Mouse (Mus musculus): ENCODE data around the gene Exd1. TPM values are rescaled to one million over a fixed set of nuclear protein-coding genes. Genes with fewer than 3 reads are reported as not detected.

Gene Exd1
- 0.06 and 0.09 TPM in 2 replicates for polyA plus RNA-seq (2015; fragmentation: Nextera tagmentation; extraction: Ambion mirVana)

DNA sequence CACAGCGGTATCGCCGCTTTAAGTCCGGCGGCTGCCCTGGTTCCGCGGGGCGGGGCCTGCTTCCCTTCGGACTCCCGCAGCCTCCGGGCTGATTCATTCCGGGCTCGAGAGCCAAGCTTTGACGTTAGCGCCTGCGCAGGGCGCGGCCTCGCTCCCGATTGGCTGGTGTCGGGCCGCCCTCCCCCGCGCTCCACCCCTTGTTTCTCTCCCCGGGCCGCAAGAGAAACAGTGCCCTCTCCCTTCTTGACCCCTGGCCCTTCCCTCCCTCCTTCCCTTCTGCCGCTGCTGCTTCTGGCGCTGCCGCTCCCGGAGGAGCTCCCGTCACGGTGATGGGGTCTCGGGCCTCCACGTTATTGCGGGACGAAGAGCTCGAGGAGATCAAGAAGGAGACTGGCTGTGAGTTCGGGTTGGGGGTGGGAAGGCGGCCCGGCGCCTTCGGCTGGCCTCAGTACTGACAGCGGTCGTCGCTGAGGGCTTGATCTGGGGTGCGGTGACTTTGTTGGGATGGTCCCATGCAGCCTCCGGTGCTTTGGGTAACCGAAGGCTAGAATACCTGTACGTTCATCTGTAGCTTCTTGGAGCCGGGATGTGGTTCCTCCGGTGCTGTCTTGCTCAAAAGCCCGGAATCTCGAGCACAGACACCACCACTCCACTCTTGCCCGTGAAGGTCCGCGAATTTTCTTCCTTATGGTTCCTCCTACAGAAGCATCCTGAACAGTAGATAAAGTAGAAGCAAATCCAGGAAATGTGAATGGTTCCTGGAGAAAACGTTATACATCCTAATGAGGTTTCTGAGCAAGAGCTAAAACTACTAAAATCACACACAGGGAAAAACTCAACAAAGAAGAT, at the start of gene Exd1, which contains the start of gene Chp1:
Exd1 (minus strand) TSS at position 106 of the 849 bp plus-strand sequence.
Chp1 (plus strand) TSS at position 176 of the 849 bp plus-strand sequence.
- DNase-seq (ENCODE audit: low spot score) = peak; percentile 93

DNA sequence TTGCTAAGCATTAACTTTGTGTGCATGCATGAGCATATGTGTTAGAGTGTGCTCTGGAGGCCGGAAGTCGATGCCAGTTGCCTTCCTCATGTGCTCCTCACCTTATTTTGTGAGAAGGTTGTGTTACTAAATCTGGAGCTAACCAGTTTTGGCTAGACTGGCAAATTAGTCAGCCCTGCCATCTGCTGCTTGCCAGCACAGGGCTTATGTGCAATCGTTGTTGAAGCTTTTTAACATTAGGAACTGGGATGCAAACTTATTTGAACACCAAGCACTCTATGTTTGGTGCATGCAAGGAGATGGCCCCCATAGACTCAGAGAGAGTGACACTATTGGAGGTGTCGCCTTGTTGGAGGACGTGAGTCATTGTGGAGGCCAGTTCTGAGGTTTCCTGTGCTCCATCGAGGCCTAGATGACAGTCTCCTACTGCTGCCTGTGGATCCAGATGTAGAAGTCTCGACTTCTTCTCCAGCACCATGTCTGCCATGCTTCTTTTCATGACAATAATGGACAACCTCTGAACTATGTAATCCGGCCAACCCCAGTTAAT, 49.4 kb upstream of the Exd1 start:
- no peak for DNase-seq (ENCODE audit: low spot score)

DNA sequence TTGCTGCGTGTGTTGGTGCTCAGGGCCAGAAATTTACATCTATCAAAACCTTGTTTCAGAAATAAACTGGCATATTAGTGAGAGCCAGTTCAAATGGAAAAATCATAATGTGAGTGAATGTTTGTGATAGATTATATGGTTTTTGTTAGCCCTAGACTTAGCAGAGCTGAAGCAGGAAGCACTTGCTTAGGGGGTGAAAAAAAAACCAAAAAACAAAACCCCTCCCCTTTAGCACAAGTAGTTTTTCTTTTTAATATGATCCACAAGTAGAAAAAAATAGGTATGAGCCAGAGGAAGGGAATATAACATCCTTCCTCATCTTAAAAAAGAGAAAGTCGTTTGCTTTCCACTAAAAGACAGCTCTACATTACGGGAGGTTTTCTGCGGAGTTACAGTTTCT, 47.9 kb upstream of the Exd1 start:
- DNase-seq (ENCODE audit: low spot score) = peak; percentile 9

DNA sequence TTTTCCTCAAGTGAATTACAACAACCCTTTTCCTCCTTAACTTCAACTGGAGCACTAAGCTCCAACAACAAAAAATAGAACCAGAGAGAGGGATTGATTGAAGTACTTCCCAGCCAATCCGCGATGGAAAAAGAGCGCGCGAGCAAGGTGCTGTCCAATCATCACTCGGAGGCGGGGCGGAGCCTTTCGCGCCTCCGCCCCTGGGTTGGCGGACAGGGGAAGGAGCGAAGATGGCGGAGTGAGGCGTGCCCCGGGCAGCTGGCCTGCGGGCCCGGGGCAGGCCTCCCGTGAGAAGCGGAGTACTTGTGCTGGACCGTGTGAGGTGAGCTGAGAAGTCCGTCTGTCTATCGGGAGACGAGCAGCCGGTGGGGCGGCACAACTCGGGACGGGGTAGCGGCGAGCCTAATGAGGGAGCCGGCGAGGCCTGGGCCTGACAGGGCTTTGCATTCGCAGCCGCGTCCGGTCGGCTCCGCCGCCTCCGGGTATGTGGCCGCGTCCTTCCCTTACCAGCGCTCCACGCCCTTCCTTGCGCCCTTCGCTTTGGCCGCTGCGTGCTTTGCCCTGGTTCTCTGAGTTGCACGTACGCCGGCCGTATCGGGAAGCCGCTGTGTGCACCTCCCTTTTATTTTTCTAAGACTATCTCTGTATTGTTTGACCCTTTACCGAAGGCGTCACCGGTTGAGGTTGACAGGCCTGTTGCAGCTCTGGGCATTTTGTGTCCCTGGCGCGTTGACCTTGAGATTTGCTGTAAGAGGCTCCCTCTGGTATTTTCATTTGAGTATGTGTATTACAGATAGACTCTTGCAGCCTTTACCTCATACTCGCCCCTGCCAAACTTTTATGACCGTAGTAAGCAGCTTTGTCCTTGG, 46.9 kb upstream of the Exd1 start:
- DNase-seq (ENCODE audit: low spot score) = peak; percentile 97

DNA sequence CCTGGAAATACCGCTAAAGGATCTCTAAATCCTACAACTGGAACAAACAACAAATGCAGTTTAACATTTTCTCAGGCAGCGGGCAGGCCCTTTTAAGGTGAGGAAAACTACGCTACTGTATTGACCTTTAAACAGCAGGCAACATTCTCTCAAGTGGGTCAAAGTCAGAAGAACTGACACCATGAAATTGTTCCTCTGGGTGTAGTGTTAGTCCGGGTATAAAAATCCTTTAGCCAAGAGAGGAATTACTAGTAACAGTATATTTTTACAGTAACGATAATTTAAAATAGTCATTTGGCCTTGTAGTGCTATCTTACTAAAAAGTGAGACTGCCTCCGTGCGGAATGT, 46.3 kb upstream of the Exd1 start:
- DNase-seq (ENCODE audit: low spot score) = no peak

DNA sequence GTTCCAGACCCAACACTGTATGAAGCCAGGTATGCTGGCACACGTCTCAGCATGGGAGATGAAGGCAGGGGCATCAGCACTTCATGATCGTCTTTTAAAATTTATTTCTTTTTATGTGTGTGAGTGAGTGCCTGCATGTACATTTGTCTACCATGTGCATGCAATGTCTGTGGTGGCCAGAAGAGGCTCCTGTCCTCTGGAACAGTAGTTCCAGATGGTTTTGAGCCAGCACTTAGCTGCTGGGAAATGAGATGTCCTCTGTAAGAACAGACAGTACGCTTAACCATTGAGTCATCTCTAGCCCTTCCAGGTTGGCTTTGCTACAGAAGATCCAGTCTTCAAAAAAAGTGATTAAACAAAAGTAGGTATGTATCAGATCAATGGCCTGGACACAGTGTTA, 43.8 kb upstream of the Exd1 start:
- peak; percentile 26 for DNase-seq (ENCODE audit: low spot score)

DNA sequence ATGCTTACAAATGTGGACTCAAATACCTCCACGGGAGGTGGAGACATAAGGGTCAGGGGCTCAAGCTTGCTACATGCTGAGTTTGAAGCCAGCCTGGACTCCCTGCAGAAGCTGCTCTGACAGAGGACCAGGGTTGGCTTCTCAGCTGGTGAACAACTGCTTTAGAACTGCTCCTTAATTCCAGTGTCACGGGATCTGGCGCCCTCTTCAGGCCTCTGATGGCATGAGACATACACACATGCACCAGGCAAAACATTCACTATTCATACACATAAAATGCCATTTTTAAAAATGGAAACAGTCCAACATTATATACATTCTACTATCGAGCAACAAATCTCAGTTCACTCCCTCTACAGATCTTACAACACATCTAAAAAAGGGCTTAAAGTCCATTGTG, 40.0 kb upstream of the Exd1 start:
- DNase-seq (ENCODE audit: low spot score) = peak; percentile 76

DNA sequence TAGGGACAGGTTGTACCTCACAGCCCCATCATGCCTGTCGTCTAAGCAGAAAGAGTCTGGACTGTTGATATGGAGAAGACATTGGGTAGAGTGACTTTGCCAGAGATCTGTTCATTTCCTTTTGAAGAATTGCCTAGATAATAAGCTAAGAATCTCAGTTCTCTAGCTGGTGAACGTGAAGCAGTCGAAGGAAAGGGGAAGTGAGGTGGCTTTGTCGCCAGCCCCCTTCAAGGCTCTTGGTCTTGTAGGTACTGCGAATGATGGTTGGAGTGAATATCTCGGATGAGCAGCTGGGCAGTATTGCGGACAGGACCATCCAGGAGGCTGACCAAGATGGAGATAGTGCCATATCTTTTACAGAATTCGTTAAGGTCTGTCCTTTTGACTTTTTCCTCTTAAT, 36.9 kb upstream of the Exd1 start:
- no peak for DNase-seq (ENCODE audit: low spot score)

DNA sequence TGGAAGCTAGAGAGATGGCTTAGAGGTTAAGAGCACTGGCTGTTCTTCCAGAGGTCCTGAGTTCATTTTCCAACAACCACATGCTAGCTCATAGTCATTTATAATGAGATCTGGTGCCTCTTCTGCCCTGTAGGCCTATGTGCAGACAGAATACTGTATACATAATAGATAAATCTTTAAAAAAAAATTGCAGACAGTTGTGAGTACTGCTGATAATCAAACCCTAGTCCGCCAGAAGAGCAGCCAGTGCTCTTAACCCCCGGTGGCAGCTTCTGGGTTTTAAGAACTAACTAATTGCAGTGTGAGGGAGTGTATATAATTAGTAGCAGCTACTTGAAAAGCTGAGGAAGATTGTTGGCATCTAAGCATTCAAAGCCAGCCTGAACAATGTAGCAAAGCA, 36.0 kb upstream of the Exd1 start:
- DNase-seq (ENCODE audit: low spot score) = no peak

DNA sequence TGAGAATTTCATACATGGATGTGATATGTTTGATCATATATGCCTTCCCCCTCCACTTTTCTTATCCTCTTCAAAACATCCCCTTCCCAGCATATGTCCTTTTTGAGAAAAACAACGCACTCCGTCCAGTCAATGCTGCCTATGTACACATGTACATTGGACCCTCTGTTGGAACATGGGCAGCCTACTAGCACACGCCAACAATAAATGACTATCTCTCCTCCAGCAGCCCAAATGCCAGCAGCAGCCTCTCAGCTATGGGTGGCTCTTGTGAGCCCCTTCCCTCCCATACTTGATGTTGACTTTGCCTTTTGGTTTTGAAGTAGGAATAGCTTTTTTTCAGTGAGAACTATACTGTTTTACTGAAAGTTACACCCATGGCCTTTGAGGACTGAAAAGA, 34.1 kb upstream of the Exd1 start:
- no peak for DNase-seq (ENCODE audit: low spot score)

DNA sequence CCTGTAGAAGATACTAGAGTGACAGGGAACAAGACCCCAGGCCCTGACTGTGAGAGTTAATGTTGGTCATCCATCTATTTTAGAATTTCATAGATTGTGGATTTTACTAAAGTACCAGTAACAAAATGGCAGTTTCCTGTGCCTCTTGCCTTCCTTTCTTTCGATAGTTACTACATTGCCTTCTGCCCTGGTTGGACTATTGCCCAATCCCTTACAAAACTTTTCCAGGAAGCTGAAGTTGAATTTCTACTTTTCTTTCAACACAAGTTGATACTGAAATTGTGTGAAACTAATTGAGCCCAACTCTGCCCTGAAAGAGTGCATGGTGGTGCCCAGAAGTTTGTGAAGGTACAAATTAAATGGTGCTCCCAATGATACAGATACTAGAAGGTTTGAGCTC, 25.0 kb upstream of the Exd1 start:
- no peak for DNase-seq (ENCODE audit: low spot score)

DNA sequence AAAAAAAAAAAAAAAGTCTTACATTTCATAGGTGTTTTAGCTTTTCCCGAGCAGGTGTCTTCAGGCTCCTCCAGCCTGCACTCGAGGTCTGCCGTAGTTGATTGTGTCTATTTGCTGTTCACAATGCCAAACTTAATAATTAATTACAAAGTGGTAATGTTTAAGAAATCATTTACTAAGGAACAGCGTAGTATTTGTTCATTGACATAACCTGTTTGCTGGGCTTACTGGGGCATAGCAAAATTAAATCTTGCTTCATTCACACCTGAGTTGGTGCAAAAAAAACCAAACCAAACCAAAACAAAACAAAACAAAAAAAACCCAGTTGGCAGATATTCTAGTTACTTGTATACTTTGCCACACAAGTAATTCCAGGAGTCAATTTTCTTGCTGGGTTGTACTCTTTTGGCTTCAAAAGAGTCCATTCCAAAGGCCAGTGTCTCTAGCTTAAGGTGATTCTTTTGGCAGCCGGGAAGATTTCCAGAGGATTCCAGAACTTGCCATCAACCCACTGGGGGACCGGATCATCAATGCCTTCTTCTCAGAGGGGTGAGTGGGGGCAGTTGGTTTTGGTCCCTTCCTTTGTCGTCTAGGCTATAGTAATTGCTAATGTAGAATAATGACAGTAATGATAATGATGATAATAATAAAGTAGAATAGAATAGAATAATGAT, 18.9 kb upstream of the Exd1 start:
- no peak for DNase-seq (ENCODE audit: low spot score)

DNA sequence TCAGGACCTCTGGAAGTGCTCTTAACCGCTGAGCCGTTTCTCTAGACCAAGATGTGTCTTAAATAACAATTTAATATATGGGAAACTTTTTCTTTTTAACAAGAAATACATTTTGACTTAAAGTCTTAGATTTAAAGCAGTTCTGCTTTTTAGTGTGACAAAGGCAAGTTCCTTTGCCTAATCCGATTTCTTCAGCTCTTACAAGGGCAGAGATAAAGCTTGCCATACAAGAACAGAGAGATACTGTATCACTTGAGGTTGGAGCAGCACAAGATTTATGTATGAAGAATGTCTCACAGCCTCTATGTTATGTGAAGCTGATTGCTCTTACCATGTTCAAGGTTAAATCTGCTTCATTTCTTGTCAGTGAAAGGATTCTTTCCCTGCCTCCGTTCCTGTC, 17.9 kb upstream of the Exd1 start:
- DNase-seq (ENCODE audit: low spot score) = no peak

DNA sequence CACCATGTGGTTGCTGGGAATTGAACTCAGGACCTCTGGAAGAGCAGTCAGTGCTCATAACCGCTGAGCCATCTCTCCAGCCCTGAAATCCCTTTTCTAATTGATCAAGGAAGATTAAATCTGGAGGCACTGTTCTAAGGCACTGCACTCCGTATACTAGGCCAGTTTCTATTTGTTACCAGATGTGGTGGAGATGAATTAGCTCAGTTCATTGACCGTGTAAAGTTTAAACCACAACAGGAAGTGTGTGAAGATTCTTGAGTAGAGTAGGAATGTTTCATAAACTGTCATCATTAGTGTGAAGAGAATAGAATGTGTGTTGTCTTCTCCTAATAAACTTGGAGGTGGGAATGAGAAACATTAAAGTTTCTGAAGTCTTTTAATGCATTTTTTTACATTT, 14.4 kb upstream of the Exd1 start:
- no peak for DNase-seq (ENCODE audit: low spot score)

DNA sequence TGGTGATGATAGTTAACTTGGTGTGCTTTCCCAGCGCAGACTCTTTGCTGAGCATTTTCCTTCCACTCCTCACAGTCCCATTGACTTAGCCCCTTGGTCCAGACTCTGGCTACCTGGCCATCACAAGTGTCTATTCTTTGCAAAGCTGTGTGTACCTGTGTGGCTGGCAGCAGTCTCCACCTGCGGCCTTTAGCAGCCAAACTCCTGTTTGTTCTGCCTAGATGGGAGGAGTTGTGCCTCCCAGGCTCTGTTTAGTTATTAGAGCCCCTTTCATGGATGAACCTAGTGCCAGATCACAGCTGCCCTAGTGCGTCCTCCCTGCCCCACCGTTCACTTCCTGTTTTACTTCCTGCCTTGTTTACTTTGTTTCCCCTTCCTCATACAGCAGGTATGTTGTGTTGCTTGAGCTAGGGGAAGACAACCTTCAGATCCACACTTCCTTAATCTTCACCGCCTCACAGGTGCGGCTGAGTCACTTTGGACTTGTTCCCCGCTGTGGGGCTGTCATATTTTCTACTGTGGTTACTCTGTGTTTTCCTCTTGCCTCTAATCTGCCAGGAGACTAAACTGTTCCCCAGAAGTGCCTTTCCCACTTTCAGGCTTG, 11.4 kb upstream of the Exd1 start:
- DNase-seq (ENCODE audit: low spot score) = peak; percentile 51

DNA sequence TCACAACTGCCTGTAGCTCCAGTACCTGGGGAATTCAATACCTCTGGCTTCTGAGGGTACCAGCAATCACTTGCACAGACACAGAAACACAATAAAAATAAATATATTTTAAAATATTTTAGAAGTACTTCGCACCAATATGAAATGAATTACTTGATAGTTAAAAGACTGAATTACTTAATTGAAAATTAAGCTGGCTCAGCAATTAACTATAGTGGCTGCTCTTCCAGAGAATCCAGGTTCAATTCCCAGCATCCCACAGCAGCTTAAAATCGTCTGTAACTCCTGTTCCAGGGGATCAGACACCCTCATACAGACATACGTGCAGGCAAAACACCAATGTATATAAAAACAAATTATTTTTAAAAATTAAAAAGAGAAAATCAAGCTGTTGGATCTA, 10.6 kb upstream of the Exd1 start:
- no peak for DNase-seq (ENCODE audit: low spot score)

DNA sequence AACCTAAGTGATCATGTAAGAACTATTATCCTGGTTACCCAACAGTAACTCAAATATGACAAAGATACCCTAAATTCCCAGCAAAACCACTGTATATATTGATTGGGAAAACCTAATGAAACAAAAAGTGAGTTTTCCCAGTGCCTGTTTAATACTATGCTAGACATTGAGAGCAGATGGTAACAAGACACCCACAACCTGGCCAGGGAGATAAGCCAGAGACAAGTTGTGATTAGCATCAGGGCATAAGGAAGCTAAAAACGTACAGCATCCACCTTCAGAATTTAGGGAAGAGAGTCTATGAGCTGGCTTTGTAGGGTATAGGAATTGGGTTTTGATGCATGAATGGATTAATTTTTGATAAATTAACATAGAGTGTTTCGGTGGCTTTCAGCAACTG, 2.3 kb upstream of the Exd1 start:
- DNase-seq (ENCODE audit: low spot score) = no peak

DNA sequence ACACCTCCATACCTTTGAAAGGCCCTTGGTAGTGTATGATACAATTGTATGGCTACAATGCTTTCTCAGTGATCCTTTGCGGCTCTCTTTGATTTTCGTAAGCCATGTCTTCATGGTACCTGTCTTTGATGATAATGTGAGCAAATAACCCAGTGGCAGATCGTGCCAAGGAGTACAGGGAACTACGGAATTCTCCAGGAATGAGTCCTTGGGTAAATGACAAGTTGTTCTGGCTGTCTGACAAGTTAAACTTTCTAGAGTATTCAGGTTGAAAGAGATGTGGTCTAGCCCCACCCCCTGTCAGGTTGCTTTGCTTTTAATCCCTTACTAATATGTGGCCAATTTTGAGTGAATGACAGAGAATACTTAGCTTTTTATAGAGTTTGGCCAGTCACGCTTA, 1.3 kb upstream of the Exd1 start:
- no peak for DNase-seq (ENCODE audit: low spot score)

DNA sequence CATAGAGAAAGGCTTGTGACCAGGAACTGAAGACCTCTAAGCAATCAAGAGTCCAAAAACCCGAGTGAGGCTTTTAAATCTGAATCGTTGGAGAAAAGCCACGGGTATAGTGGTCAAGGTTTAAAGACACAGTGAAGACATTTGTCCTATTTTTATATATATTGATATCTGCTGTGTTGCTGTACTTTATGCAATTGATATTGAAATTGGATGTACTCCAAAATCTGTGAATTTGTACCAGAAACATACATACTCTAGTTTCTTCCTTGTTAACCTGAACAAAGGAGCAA, 889 bp upstream of the Exd1 start:
- DNase-seq (ENCODE audit: low spot score) = no peak

DNA sequence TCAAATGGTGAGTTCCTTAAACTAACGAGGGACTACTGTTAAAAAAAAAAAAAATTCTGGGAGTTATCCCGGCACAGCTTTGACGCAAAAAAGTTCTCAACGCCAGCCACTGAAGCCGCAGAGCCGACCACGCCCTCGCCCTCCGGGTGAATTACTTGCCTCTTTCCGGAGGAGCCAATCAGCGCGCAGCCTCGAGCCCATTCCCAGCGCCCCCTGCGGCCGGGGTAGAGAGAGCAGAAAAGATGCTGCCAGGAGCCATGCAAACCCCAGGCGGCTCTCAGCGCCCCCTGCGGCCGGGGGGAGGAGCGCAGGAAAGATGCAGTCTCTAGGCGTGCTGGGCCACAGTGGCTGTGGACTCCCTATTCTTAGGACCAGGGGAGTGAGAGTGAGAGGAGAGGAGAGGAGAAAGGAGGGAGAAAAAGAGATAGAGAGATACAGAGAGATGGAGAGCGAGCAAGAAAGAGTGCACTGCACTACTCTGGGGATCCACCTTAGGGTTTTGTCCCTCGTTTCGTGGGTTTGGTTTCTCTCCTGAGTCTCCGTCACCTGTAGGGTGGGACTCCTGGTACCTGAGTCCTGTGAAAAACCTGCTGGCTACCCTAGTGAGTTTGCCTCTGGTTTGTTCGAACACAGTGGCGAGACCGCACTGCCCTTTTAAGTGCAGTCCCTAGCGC, 442 bp downstream of the Exd1 start:
- peak; percentile 90 for DNase-seq (ENCODE audit: low spot score)

DNA sequence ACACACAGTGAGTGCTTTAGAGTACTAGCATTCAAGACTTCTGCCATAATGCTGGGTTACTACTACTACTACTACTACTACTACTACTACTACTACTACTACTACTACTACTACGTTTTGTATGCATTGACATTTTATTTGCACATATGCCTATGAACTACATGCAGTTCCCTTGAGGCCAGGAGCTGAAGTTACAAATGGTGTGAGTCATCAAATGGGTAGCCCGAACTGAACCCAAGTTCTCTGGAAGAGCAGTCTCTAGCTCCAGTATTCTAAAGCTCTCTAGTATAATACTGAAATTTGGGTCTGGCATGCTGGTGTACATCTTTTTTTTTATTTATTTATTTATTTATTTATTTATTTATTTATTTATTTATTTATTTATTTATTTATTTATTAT, 3.8 kb downstream of the Exd1 start:
- no peak for DNase-seq (ENCODE audit: low spot score)

Data from thymus, postnatal 0 days (tissue).